Mouse (Mus musculus): ENCODE measurements around the gene Gchfr.

Gchfr gene

GRCm38 (mm10) chr2:119166901-119167865 lies at the start of gene Gchfr:
Gene Gchfr (plus strand): TSS chr2:119167773.
- DNase-seq (ENCODE audit: low spot score) = no peak

- DNase-seq (ENCODE audit: low spot score) = no peak
Observed at GRCm38 (mm10) chr2:119136346-119136898, 31.2 kb upstream of the Gchfr start.

GRCm38 (mm10) chr2:119145199-119145598 lies 22.4 kb upstream of the Gchfr start:
- no peak for DNase-seq (ENCODE audit: low spot score)

- no peak for DNase-seq (ENCODE audit: low spot score)
Observed at GRCm38 (mm10) chr2:119146435-119146834, 21.1 kb upstream of the Gchfr start.

GRCm38 (mm10) chr2:119147160-119147678 lies 20.4 kb upstream of the Gchfr start:
- peak; percentile 6 for DNase-seq (ENCODE audit: low spot score)

- no peak for DNase-seq (ENCODE audit: low spot score)
Observed at GRCm38 (mm10) chr2:119147775-119148174, 19.8 kb upstream of the Gchfr start.

- no peak for DNase-seq (ENCODE audit: low spot score)
Observed at GRCm38 (mm10) chr2:119152255-119152654, 15.3 kb upstream of the Gchfr start.

- no peak for DNase-seq (ENCODE audit: low spot score)
Observed at GRCm38 (mm10) chr2:119154683-119155082, 12.9 kb upstream of the Gchfr start.

- DNase-seq (ENCODE audit: low spot score) = no peak
Observed at GRCm38 (mm10) chr2:119155388-119155787, 12.2 kb upstream of the Gchfr start.

GRCm38 (mm10) chr2:119156081-119156680 lies 11.4 kb upstream of the Gchfr start:
- no peak for DNase-seq (ENCODE audit: low spot score)

- peak; percentile 92 for DNase-seq (ENCODE audit: low spot score)
Observed at GRCm38 (mm10) chr2:119156681-119157572, 10.6 kb upstream of the Gchfr start, which contains the start of gene Rmdn3. Gene Rmdn3 (minus strand): TSS chr2:119157034.

- DNase-seq (ENCODE audit: low spot score) = no peak
Observed at GRCm38 (mm10) chr2:119157836-119158235, 9.7 kb upstream of the Gchfr start.

- no peak for DNase-seq (ENCODE audit: low spot score)
Observed at GRCm38 (mm10) chr2:119161247-119161646, 6.3 kb upstream of the Gchfr start.

GRCm38 (mm10) chr2:119163135-119163534 lies 4.4 kb upstream of the Gchfr start:
- no peak for DNase-seq (ENCODE audit: low spot score)

- DNase-seq (ENCODE audit: low spot score) = no peak
Observed at GRCm38 (mm10) chr2:119163999-119164398, 3.6 kb upstream of the Gchfr start.

- no peak for DNase-seq (ENCODE audit: low spot score)
Observed at GRCm38 (mm10) chr2:119165401-119165800, 2.2 kb upstream of the Gchfr start.

- DNase-seq (ENCODE audit: low spot score) = no peak
Observed at GRCm38 (mm10) chr2:119167866-119168256, 288 bp downstream of the Gchfr start.

- DNase-seq (ENCODE audit: low spot score) = no peak
Observed at GRCm38 (mm10) chr2:119170282-119170681, 2.7 kb downstream of the Gchfr start.

GRCm38 (mm10) chr2:119171574-119171973 lies 4.0 kb downstream of the Gchfr start:
- DNase-seq (ENCODE audit: low spot score) = no peak

- no peak for DNase-seq (ENCODE audit: low spot score)
Observed at GRCm38 (mm10) chr2:119172446-119172845, 4.9 kb downstream of the Gchfr start.

- peak; percentile 37 for DNase-seq (ENCODE audit: low spot score)
Observed at GRCm38 (mm10) chr2:119172862-119173576, 5.4 kb downstream of the Gchfr start.

Data from ovary, postnatal 14 days (tissue).